Mouse (Mus musculus): Measurements from ENCODE around the gene Mettl21c. TPM values are rescaled to one million over a fixed set of nuclear protein-coding genes. Genes with fewer than 3 reads are reported as not detected.

The Mettl21c gene
- polyA plus RNA-seq, 1 experiment from 2014 or later, result 0.86 TPM

GRCm38 (mm10) chr1:44032948-44033347 is 13.1 kb upstream of the Mettl21c start:
- H3K36me3 ChIP-seq (ENCODE audit: control insufficient read depth, insufficient read depth, low read length), result no peaks in the 10 kb centered on the region
- no peak overlapping the region for H3K4me3 ChIP-seq (ENCODE audit: low read depth, low read length)
- H3K27ac ChIP-seq (ENCODE audit: low read depth, low read length), result no peak overlapping the region
- no peaks in the 10 kb centered on the region for H3K9me3 ChIP-seq (ENCODE audit: control insufficient read depth, low read length)
- no peak overlapping the region for H3K9ac ChIP-seq (ENCODE audit: low read length)
- no peak for DNase-seq (ENCODE audit: low spot score)
- H3K4me2 ChIP-seq (ENCODE audit: low read depth, low read length, severe bottlenecking), result no peak overlapping the region
- H3K4me1 ChIP-seq (replicated peaks; ENCODE audit: control insufficient read depth, insufficient read depth, low read length), result no peaks in the 10 kb centered on the region
- 90% methylated on average over 5 of the region's 5 CpGs for WGBS
- H3K27me3 ChIP-seq (ENCODE audit: control insufficient read depth, insufficient read depth, low read length), result no peaks in the 10 kb centered on the region
- no peak for ATAC-seq (replicated peaks; ENCODE audit: low FRiP score)

- no peaks in the 10 kb centered on the region for H3K9me3 ChIP-seq (ENCODE audit: control insufficient read depth, low read length)
- no peaks in the 10 kb centered on the region for H3K4me1 ChIP-seq (replicated peaks; ENCODE audit: control insufficient read depth, insufficient read depth, low read length)
- no peak for DNase-seq (ENCODE audit: low spot score)
- H3K4me3 ChIP-seq (ENCODE audit: low read depth, low read length), result no peak overlapping the region
- no peak for ATAC-seq (replicated peaks; ENCODE audit: low FRiP score)
- no peaks in the 10 kb centered on the region for H3K36me3 ChIP-seq (ENCODE audit: control insufficient read depth, insufficient read depth, low read length)
- no peak overlapping the region for H3K4me2 ChIP-seq (ENCODE audit: low read depth, low read length, severe bottlenecking)
- no peak overlapping the region for H3K9ac ChIP-seq (ENCODE audit: low read length)
- WGBS, result 87% methylated on average over 2 of the region's 2 CpGs
- no peaks in the 10 kb centered on the region for H3K27me3 ChIP-seq (ENCODE audit: control insufficient read depth, insufficient read depth, low read length)
- no peak overlapping the region for H3K27ac ChIP-seq (ENCODE audit: low read depth, low read length)
Measured at GRCm38 (mm10) chr1:44032213-44032612, 12.4 kb upstream of the Mettl21c start.

DNA sequence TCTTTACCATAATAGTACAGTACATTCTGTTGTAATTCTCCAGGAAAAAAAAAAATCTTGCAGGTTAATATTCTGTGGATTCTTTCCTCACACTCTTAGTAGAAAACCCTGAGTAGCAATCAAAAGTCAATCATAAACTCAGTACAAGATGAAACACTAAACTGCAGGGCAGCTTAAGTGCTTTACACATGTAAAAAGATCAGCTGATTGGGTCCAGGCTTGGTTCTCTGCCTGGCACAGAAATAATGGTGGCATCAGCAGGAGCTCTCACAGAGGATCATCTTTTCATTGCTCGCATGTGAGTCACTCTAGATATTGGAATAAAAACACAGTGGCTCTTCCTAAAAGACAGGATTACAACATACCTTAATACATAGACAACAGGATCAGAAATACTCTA is 7.8 kb upstream of the Mettl21c start:
- no peak overlapping the region for H3K27ac ChIP-seq (ENCODE audit: low read depth, low read length)
- no peak for DNase-seq (ENCODE audit: low spot score)
- WGBS, result 87% methylated on average over 1 of the region's 1 CpGs
- H3K4me3 ChIP-seq (ENCODE audit: low read depth, low read length), result no peak overlapping the region
- H3K4me2 ChIP-seq (ENCODE audit: low read depth, low read length, severe bottlenecking), result no peak overlapping the region
- H3K9me3 ChIP-seq (ENCODE audit: control insufficient read depth, low read length), result no peaks in the 10 kb centered on the region
- no peak for ATAC-seq (replicated peaks; ENCODE audit: low FRiP score)
- H3K36me3 ChIP-seq (ENCODE audit: control insufficient read depth, insufficient read depth, low read length), result no peaks in the 10 kb centered on the region
- no peak overlapping the region for H3K9ac ChIP-seq (ENCODE audit: low read length)
- H3K4me1 ChIP-seq (replicated peaks; ENCODE audit: control insufficient read depth, insufficient read depth, low read length), result no peaks in the 10 kb centered on the region
- H3K27me3 ChIP-seq (ENCODE audit: control insufficient read depth, insufficient read depth, low read length), result no peaks in the 10 kb centered on the region

DNA sequence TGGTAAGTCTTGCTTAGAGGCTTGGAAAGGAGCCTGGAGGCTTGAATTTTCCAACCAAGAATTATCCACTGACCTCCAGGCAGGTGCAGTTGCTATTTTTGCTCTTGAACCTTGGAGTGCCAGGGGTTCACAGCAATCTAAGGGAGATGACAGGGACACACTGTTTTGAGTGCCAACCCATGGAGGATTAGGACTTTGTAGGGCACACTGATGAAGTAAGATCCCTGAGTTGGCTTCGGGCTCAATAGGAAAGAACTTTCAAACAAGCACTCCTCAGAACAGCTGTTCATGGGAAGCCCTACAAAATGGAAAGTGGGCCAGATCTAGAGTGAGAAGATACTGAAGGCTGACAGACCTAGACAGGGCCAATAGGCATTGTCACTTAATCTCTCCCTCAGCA is 2.8 kb upstream of the Mettl21c start:
- WGBS, result 97% methylated on average over 1 of the region's 1 CpGs
- ATAC-seq (replicated peaks; ENCODE audit: low FRiP score), result no peak

GRCm38 (mm10) chr1:44015556-44015955 is 4.3 kb downstream of the Mettl21c start:
- Histone ChIP-seq H3K4me3 (ENCODE audit: low read depth, low read length) (no peak overlapping the region), H3K27ac (ENCODE audit: low read depth, low read length) (no peak overlapping the region), H3K36me3 (ENCODE audit: control insufficient read depth, insufficient read depth, low read length) (no peaks in the 10 kb centered on the region), H3K4me1 (replicated peaks; ENCODE audit: control insufficient read depth, insufficient read depth, low read length) (no peaks in the 10 kb centered on the region), H3K9ac (ENCODE audit: low read length) (no peak overlapping the region), H3K27me3 (ENCODE audit: control insufficient read depth, insufficient read depth, low read length) (no peaks in the 10 kb centered on the region), H3K9me3 (ENCODE audit: control insufficient read depth, low read length) (no peaks in the 10 kb centered on the region), H3K4me2 (ENCODE audit: low read depth, low read length, severe bottlenecking) (no peak overlapping the region)
- ATAC-seq (replicated peaks; ENCODE audit: low FRiP score) (no peak), DNase-seq (ENCODE audit: low spot score) (no peak)
- WGBS, result 88% methylated on average over 2 of the region's 2 CpGs

More for the DNA sequence above, 2.8 kb upstream of the Mettl21c start:
- DNase-seq (ENCODE audit: low spot score), result no peak
- Histone ChIP-seq H3K4me1 (replicated peaks; ENCODE audit: control insufficient read depth, insufficient read depth, low read length) (no peaks in the 10 kb centered on the region), H3K27ac (ENCODE audit: low read depth, low read length) (no peak overlapping the region), H3K4me2 (ENCODE audit: low read depth, low read length, severe bottlenecking) (no peak overlapping the region), H3K9ac (ENCODE audit: low read length) (no peak overlapping the region), H3K27me3 (ENCODE audit: control insufficient read depth, insufficient read depth, low read length) (no peaks in the 10 kb centered on the region), H3K9me3 (ENCODE audit: control insufficient read depth, low read length) (no peaks in the 10 kb centered on the region), H3K36me3 (ENCODE audit: control insufficient read depth, insufficient read depth, low read length) (no peaks in the 10 kb centered on the region), H3K4me3 (ENCODE audit: low read depth, low read length) (no peak overlapping the region)

- Histone ChIP-seq H3K36me3 (ENCODE audit: control insufficient read depth, insufficient read depth, low read length) (no peaks in the 10 kb centered on the region), H3K9me3 (ENCODE audit: control insufficient read depth, low read length) (no peaks in the 10 kb centered on the region), H3K27ac (ENCODE audit: low read depth, low read length) (no peak overlapping the region), H3K4me1 (replicated peaks; ENCODE audit: control insufficient read depth, insufficient read depth, low read length) (no peaks in the 10 kb centered on the region), H3K27me3 (ENCODE audit: control insufficient read depth, insufficient read depth, low read length) (no peaks in the 10 kb centered on the region), H3K4me2 (ENCODE audit: low read depth, low read length, severe bottlenecking) (no peak overlapping the region), H3K4me3 (ENCODE audit: low read depth, low read length) (no peak overlapping the region), H3K9ac (ENCODE audit: low read length) (no peak overlapping the region)
- no peak for ATAC-seq (replicated peaks; ENCODE audit: low FRiP score)
- DNase-seq (ENCODE audit: low spot score), result no peak
- 94% methylated on average over 2 of the region's 2 CpGs for WGBS
Measured at GRCm38 (mm10) chr1:44004513-44004912, 15.3 kb downstream of the Mettl21c start.

- WGBS, result 96% methylated on average over 4 of the region's 4 CpGs
- H3K9ac ChIP-seq (ENCODE audit: low read length), result no peak overlapping the region
- no peak overlapping the region for H3K27ac ChIP-seq (ENCODE audit: low read depth, low read length)
- no peaks in the 10 kb centered on the region for H3K4me1 ChIP-seq (replicated peaks; ENCODE audit: control insufficient read depth, insufficient read depth, low read length)
- H3K4me3 ChIP-seq (ENCODE audit: low read depth, low read length), result no peak overlapping the region
- DNase-seq (ENCODE audit: low spot score), result no peak
- H3K4me2 ChIP-seq (ENCODE audit: low read depth, low read length, severe bottlenecking), result no peak overlapping the region
- H3K9me3 ChIP-seq (ENCODE audit: control insufficient read depth, low read length), result no peaks in the 10 kb centered on the region
- peaks cover 10% of the 10 kb centered on the region; the same call in 1 of the 2 replicates for H3K36me3 ChIP-seq (ENCODE audit: control insufficient read depth, insufficient read depth, low read length)
- H3K27me3 ChIP-seq (ENCODE audit: control insufficient read depth, insufficient read depth, low read length), result no peaks in the 10 kb centered on the region
- no peak for ATAC-seq (replicated peaks; ENCODE audit: low FRiP score)
Measured at GRCm38 (mm10) chr1:43996914-43997589, 22.8 kb downstream of the Mettl21c start.

DNA sequence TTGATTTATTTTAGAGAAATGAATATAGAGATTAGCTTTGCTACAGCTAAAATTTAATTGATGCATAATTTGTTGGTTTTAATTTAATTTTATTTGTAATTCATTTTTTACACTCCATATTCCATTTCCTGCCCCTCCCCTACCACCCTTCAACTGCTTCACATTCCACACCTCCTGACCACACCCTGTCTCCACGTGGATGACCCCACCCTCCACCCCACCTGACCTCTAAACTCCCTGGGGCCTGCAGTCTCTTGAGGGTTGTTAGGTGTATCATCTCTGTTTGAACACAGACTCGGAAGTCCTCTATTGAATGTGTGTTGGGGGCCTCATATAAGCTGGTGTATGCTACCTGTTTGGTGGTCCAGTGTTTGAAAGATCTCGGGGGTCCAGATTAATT is 48.7 kb downstream of the Mettl21c start:
- Histone ChIP-seq H3K4me1 (replicated peaks; ENCODE audit: control insufficient read depth, insufficient read depth, low read length) (no peaks in the 10 kb centered on the region), H3K36me3 (ENCODE audit: control insufficient read depth, insufficient read depth, low read length) (no peaks in the 10 kb centered on the region; the same call in 1 of the 2 replicates), H3K27me3 (ENCODE audit: control insufficient read depth, insufficient read depth, low read length) (no peaks in the 10 kb centered on the region), H3K9ac (ENCODE audit: low read length) (no peak overlapping the region), H3K4me2 (ENCODE audit: low read depth, low read length, severe bottlenecking) (no peak overlapping the region), H3K27ac (ENCODE audit: low read depth, low read length) (no peak overlapping the region), H3K9me3 (ENCODE audit: control insufficient read depth, low read length) (no peaks in the 10 kb centered on the region), H3K4me3 (ENCODE audit: low read depth, low read length) (no peak overlapping the region)
- ATAC-seq (replicated peaks; ENCODE audit: low FRiP score) (no peak), DNase-seq (ENCODE audit: low spot score) (no peak)
- WGBS, result 78% methylated on average over 3 of the region's 3 CpGs

DNA sequence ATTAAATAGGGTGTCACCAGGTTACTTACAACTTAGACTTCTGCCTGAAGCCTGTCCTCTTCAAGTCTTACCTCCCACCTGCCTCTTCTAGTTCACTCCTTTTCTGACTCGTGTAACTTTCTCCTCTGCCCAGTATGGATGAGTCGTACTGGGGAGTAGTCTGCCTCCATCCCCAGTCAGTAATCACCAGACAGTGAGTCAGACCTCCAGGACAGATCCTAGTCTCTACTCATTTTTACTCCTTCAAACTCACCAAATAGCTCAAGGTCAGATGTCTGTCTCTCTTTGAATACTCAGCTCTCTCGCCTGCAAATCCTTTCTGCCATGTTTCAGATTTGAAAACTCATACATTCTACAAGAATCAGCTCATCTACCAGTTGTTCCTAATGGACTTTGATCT is 50.5 kb downstream of the Mettl21c start:
- H3K36me3 ChIP-seq (ENCODE audit: control insufficient read depth, insufficient read depth, low read length), result no peaks in the 10 kb centered on the region; the same call in 1 of the 2 replicates
- no peak overlapping the region for H3K27ac ChIP-seq (ENCODE audit: low read depth, low read length)
- H3K27me3 ChIP-seq (ENCODE audit: control insufficient read depth, insufficient read depth, low read length), result no peaks in the 10 kb centered on the region
- no peak overlapping the region for H3K4me2 ChIP-seq (ENCODE audit: low read depth, low read length, severe bottlenecking)
- no peak overlapping the region for H3K4me3 ChIP-seq (ENCODE audit: low read depth, low read length)
- 87% methylated on average over 3 of the region's 3 CpGs for WGBS
- DNase-seq (ENCODE audit: low spot score) (no peak), ATAC-seq (replicated peaks; ENCODE audit: low FRiP score) (no peak)
- H3K4me1 ChIP-seq (replicated peaks; ENCODE audit: control insufficient read depth, insufficient read depth, low read length), result no peaks in the 10 kb centered on the region
- no peak overlapping the region for H3K9ac ChIP-seq (ENCODE audit: low read length)
- H3K9me3 ChIP-seq (ENCODE audit: control insufficient read depth, low read length), result no peaks in the 10 kb centered on the region
